Mouse (Mus musculus) midbrain, embryonic 13.5 days (tissue): Measurements from ENCODE around the gene Jmjd4. TPM values are rescaled to one million over a fixed set of nuclear protein-coding genes. Genes with fewer than 3 reads are reported as not detected.

Source experiments
- polyA plus RNA-seq: library from polyadenylated mRNA; unstranded; fragments of >200 nt; fragmentation: Nextera tagmentation; extraction: Ambion mirVana; gene quantifications from 2 replicates; pipeline ENCODE4 v1.2.1, GENCODE M21; 2015

The Jmjd4 gene
- polyA plus RNA-seq, 1 experiment from 2014 or later = 14.3 TPM

Other genes with a start within 250 kb of the Jmjd4 start
- 95.9 and 96.5 TPM in 2 replicates for gene Mrpl55, start 247.6 kb upstream of the Jmjd4 start, polyA plus RNA-seq
- 32.5 and 32.6 TPM in 2 replicates for gene 2310033P09Rik, start 241.7 kb upstream of the Jmjd4 start, polyA plus RNA-seq
- 602 and 607 TPM in 2 replicates for gene Arf1, start 221.8 kb upstream of the Jmjd4 start, polyA plus RNA-seq
- gene Wnt3a, start 159.3 kb upstream of the Jmjd4 start, polyA plus RNA-seq = 0.68 and 3.0 TPM in 2 replicates
- gene Wnt9a, start 143.1 kb upstream of the Jmjd4 start, polyA plus RNA-seq = 2.9 and 6.0 TPM in 2 replicates
- gene Prss38, start 74.4 kb upstream of the Jmjd4 start, polyA plus RNA-seq = not detected in 2 replicates
- gene Snap47, start 1.1 kb downstream of the Jmjd4 start, polyA plus RNA-seq = 352 and 380 TPM in 2 replicates
- gene Zfp867, start 22.4 kb downstream of the Jmjd4 start, polyA plus RNA-seq = 14.7 and 15.0 TPM in 2 replicates
- gene Zkscan17, start 76.7 kb downstream of the Jmjd4 start, polyA plus RNA-seq = 17.6 and 18.2 TPM in 2 replicates
- 0.04 and 0.21 TPM in 2 replicates for gene Nlrp3, start 91.5 kb downstream of the Jmjd4 start, polyA plus RNA-seq
- gene Olfr222, start 126.2 kb downstream of the Jmjd4 start, polyA plus RNA-seq = not detected in 2 replicates
- gene Olfr223, start 143.2 kb downstream of the Jmjd4 start, polyA plus RNA-seq = not detected in 2 replicates
- 37.1 and 39.3 TPM in 2 replicates for gene Mprip, start 211.3 kb downstream of the Jmjd4 start, polyA plus RNA-seq